Mouse (Mus musculus) liver, embryonic 13.5 days (tissue): ENCODE measurements around the gene Snap47. TPM values are rescaled to one million over a fixed set of nuclear protein-coding genes. Genes with fewer than 3 reads are reported as not detected.
"Not testable (repeated sequence)": the region's sequence is repeated elsewhere in the genome, so short reads cannot be mapped to it uniquely, and the experiment has no call there.

Experiments
- ATAC-seq: fragments of 200-750 bp; cut with Nextera tagmentation; 2 replicates; pipeline ENCODE4 v1.8.0; 2017; ENCODE audit warnings: low read depth, mild to moderate bottlenecking, moderate number of reproducible peaks, moderate library complexity
- DNase-seq: peaks from one replicate; pipeline ENCODE4 v3.0.0; 2022
- H3K27ac ChIP-seq: fragments of 300-500 bp; sonication (generic); 2 replicates; pipeline ENCODE4 v1.5.1; 2015; ENCODE audit warnings: moderate library complexity, mild to moderate bottlenecking, inconsistent platforms
- H3K27me3 ChIP-seq: fragments of 300-500 bp; sonication (generic); 2 replicates; pipeline ENCODE4 v1.6.1; 2015; ENCODE audit warnings: mild to moderate bottlenecking, inconsistent platforms
- H3K36me3 ChIP-seq: fragments of 300-500 bp; sonication (generic); 2 replicates; pipeline ENCODE4 v1.6.1; 2015; ENCODE audit warnings: mild to moderate bottlenecking, inconsistent platforms
- H3K4me1 ChIP-seq: fragments of 300-500 bp; sonication (generic); replicated peaks from 2 replicates; pipeline ENCODE4 v1.6.1; 2015; ENCODE audit warnings: inconsistent platforms
- H3K4me2 ChIP-seq: fragments of 300-500 bp; sonication (generic); 2 replicates; pipeline ENCODE4 v1.6.1; 2015; ENCODE audit warnings: inconsistent platforms, mild to moderate bottlenecking, moderate library complexity
- H3K4me3 ChIP-seq: fragments of 300-500 bp; sonication (generic); replicated peaks from 2 replicates; pipeline ENCODE4 v1.5.1; 2015; ENCODE audit warnings: mild to moderate bottlenecking, inconsistent platforms
- H3K9ac ChIP-seq: fragments of 300-500 bp; sonication (generic); 2 replicates; pipeline ENCODE4 v1.6.1; 2015; ENCODE audit warnings: mild to moderate bottlenecking, inconsistent platforms
- H3K9me3 ChIP-seq: fragments of 300-500 bp; sonication (generic); replicated peaks from 2 replicates; pipeline ENCODE4 v1.6.1; 2016; ENCODE audit warnings: inconsistent platforms
- WGBS: fragments of 180-500 bp; shearing (Covaris S2); methylation state at CpG from one replicate; pipeline ENCODE4 v1.1.7; 2015; ENCODE audit not compliant: insufficient replicate concordance; 5-methylcytosine and 5-hydroxymethylcytosine counted together
- polyA plus RNA-seq: library from polyadenylated mRNA; unstranded; fragments of >200 nt; fragmentation: Nextera tagmentation; extraction: Ambion mirVana; gene quantifications from 2 replicates; pipeline ENCODE4 v1.2.1, GENCODE M21; 2015

Snap47 gene
- polyA plus RNA-seq, 1 experiment from 2014 or later, result 26.8 TPM

DNA sequence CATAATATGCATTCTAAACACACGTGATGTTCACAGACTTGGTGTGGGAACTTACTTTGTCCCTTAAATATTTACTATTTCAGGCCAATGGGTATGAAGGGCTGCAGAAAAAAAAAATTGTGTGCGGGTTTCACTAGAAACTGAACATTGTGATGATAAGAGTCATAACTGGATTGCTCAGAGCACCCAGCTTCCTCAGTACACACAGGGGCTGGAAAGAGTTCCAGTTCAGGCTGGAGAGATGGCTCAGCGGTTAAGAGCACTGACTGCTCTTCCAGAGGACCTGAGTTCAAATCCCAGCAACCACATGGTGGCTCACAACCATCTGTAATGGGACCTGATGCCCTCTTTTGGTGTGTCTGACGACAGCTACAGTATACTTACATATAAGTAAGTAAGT, 83.0 kb downstream of the Snap47 start:
- H3K27ac ChIP-seq, H3K4me2 ChIP-seq, H3K9ac ChIP-seq, H3K4me3 ChIP-seq, H3K36me3 ChIP-seq, H3K27me3 ChIP-seq, H3K4me1 ChIP-seq, H3K9me3 ChIP-seq, ATAC-seq, DNase-seq: not testable (repeated sequence)
- WGBS, result 66% methylated on average over 4 of the region's 4 CpGs

DNA sequence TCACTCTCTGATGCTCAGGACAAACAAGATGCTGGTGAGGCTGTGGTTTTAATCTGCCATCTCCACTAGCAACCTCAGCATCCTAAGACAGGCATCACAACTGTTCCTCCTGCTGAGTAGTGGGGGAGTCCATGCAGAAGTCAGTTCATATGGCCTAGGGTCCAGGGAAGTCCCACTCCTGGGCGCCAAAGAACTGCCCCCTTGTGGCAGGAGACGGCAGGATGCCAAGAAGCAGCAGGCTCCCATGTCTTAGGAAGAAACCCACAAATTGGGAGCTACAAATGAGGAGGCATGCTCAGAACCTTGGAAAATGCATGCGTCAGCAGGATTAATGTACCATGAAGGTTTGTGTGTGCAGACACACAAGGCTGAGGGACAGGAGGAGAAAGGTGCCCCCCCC, 84.4 kb downstream of the Snap47 start:
- Histone ChIP-seq H3K9ac (no peak overlapping the region), H3K9me3 (no peaks in the 10 kb centered on the region), H3K27ac (no peak overlapping the region), H3K27me3 (0 out of 2 replicates have a peak, but pooled peaks cover 1% of the 10 kb centered on the region), H3K4me1 (no peaks in the 10 kb centered on the region), H3K4me3 (no peak overlapping the region), H3K4me2 (no peak overlapping the region), H3K36me3 (no peaks in the 10 kb centered on the region)
- 29% methylated on average over 3 of the region's 3 CpGs for WGBS
- ATAC-seq, result no peak
- no peak for DNase-seq

DNA sequence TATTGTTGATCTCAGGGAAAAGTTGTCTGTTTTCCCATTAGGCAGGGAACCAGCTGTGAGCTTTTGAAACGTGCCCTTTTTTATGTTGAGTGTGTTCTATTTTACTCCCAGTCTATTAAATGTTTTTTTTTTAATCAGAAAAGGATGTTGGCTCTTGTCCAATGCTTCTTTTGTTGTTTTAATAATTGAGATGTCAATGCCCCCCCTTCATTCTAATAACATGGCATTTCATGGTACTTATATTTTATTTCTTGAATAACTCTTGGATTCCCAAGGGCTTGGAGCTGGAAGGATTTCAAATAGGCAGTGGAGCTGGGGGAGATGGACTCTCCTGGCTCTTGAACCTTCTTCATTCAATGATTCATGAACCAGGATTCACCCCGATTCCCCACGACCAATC, 85.0 kb downstream of the Snap47 start:
- no peaks in the 10 kb centered on the region for H3K9me3 ChIP-seq
- no peak overlapping the region for H3K4me2 ChIP-seq
- 64% methylated on average over 3 of the region's 3 CpGs for WGBS
- no peak overlapping the region for H3K4me3 ChIP-seq
- no peaks in the 10 kb centered on the region for H3K27me3 ChIP-seq
- no peaks in the 10 kb centered on the region for H3K36me3 ChIP-seq
- DNase-seq (no peak), ATAC-seq (no peak)
- no peaks in the 10 kb centered on the region for H3K4me1 ChIP-seq
- no peak overlapping the region for H3K27ac ChIP-seq
- no peak overlapping the region for H3K9ac ChIP-seq

DNA sequence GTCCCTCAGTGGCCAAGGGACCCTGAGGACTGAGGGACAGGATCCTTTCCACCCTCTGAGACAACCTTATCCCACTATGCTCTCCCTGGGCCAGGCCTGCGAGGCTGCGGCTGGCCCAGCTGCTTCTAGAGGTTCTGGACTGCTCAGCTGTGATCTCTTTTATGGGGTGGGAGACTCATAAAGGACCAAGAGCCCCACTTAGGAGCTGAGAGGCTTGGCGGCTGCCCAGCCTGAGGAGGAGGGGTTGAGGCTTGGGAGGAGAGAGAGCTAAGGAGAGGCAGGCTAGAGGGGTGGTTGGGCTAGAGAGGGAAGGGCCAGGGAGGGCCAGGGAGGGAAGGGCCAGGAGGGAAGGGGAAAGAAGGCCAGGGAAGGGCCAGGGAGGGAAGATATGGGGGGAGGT, 86.6 kb downstream of the Snap47 start:
- Histone ChIP-seq H3K4me1 (no peaks in the 10 kb centered on the region), H3K36me3 (no peaks in the 10 kb centered on the region), H3K9ac (no peak overlapping the region), H3K4me3 (no peak overlapping the region), H3K27me3 (no peaks in the 10 kb centered on the region), H3K9me3 (no peaks in the 10 kb centered on the region), H3K4me2 (no peak overlapping the region), H3K27ac (no peak overlapping the region)
- no peak for DNase-seq
- WGBS, result 59% methylated on average over 3 of the region's 3 CpGs
- no peak for ATAC-seq

DNA sequence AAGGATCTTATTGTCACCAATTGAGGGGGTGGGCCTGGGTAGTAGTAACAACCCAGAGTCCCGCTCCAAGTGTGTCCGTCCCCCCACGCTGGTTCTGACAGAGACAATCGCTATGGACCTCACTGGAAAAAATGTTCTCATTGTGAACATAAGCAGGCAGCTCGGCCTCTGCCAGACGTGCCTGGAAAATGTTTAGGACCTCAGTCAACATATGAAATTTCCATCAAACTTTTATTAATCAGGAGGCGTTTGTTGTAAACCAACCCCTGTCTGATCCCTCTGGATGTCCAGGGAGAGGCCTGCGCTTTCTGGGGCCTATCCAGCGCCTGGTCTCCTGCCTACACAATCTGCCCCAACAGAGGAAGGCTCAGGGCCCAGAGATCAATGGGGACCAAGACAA, 87.0 kb downstream of the Snap47 start:
- no peaks in the 10 kb centered on the region for H3K36me3 ChIP-seq
- 77% methylated on average over 9 of the region's 9 CpGs for WGBS
- no peak for ATAC-seq

DNA sequence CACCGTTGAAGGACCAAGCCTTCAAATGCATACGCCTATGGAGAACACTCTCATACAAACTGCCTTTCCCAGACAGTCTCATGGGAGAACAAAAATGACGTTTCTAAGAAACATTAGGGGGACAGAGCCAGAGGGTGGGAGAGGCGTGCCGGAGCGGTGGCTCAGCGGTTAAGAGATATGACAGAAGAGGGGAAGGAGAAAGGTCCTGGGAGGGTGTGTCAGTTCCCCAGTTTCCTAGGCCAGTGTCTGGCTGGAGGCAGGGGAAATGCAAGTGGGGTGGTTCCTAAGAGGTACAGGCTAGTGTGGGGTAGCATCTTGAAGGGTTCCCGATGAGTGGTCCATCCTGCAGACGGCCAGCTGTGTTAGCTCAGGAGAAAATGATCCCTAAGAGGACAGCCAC, 89.7 kb downstream of the Snap47 start:
- Histone ChIP-seq H3K9ac (no peak overlapping the region), H3K4me3 (no peak overlapping the region), H3K27me3 (no peaks in the 10 kb centered on the region), H3K9me3 (no peaks in the 10 kb centered on the region), H3K4me1 (no peaks in the 10 kb centered on the region), H3K36me3 (no peaks in the 10 kb centered on the region), H3K4me2 (no peak overlapping the region), H3K27ac (no peak overlapping the region)
- no peak for DNase-seq
- no peak for ATAC-seq
- 56% methylated on average over 9 of the region's 9 CpGs for WGBS

More for the DNA sequence above, 87.0 kb downstream of the Snap47 start:
- no peaks in the 10 kb centered on the region for H3K4me1 ChIP-seq
- H3K4me3 ChIP-seq, result no peak overlapping the region
- no peak overlapping the region for H3K27ac ChIP-seq
- H3K9me3 ChIP-seq, result no peaks in the 10 kb centered on the region
- no peaks in the 10 kb centered on the region for H3K27me3 ChIP-seq
- H3K9ac ChIP-seq, result no peak overlapping the region
- no peak overlapping the region for H3K4me2 ChIP-seq
- DNase-seq, result no peak

Other genes starting within 250 kb of the Snap47 start
- gene Mrpl55, start 248.7 kb downstream of the Snap47 start, polyA plus RNA-seq, result 69.6 and 75.8 TPM in 2 replicates
- gene 2310033P09Rik, start 242.9 kb downstream of the Snap47 start, polyA plus RNA-seq, result 26.2 and 26.8 TPM in 2 replicates
- gene Arf1, start 222.9 kb downstream of the Snap47 start, polyA plus RNA-seq, result 275 and 317 TPM in 2 replicates
- 0.05 TPM in 1 of 2 replicates, not detected in the other for gene Wnt3a, start 160.4 kb downstream of the Snap47 start, polyA plus RNA-seq
- 0.22 and 0.39 TPM in 2 replicates for gene Wnt9a, start 144.3 kb downstream of the Snap47 start, polyA plus RNA-seq
- gene Prss38, start 75.5 kb downstream of the Snap47 start, polyA plus RNA-seq, result not detected in 2 replicates
- gene Jmjd4, start 1.1 kb downstream of the Snap47 start, polyA plus RNA-seq, result 5.2 and 5.3 TPM in 2 replicates
- 1.1 and 1.8 TPM in 2 replicates for gene Zfp867, start 21.3 kb upstream of the Snap47 start, polyA plus RNA-seq
- gene Zkscan17, start 75.6 kb upstream of the Snap47 start, polyA plus RNA-seq, result 4.6 and 5.6 TPM in 2 replicates
- 0.27 and 0.46 TPM in 2 replicates for gene Nlrp3, start 90.4 kb upstream of the Snap47 start, polyA plus RNA-seq
- gene Olfr222, start 125.0 kb upstream of the Snap47 start, polyA plus RNA-seq, result not detected in 2 replicates
- gene Olfr223, start 142.1 kb upstream of the Snap47 start, polyA plus RNA-seq, result not detected in 2 replicates
- 10.7 and 11.8 TPM in 2 replicates for gene Mprip, start 210.1 kb upstream of the Snap47 start, polyA plus RNA-seq